In genomic region chr11:12463615-12464170, GRCm38 (mm10) we compare ENCODE assay signal across 9 mouse cellular contexts. TPM values are rescaled to one million over a fixed set of nuclear protein-coding genes. Genes with fewer than 3 reads are reported as not detected.
DNase-seq lines count a peak whose midpoint lies in the region; ATAC-seq and TF ChIP-seq lines count a peak whose summit lies in the region.
"Had no signal": no experiment of that assay in that cellular context is flagged by ENCODE, and none has a peak within 500 bp of the region (broad histone marks: within the 10 kb centered on the region; RNA-seq: fewer than 3 reads in every experiment).

No protein-coding gene starts in this region.

- H3K27me3 ChIP-seq in embryonic facial prominence, embryonic 14.5 days (replicated peaks; ENCODE audit: control insufficient read depth, insufficient read depth, low read length), result peaks cover 21% of the 10 kb centered on the region
- H3K27me3 ChIP-seq in kidney, embryonic 15.5 days, result peaks cover 21% of the 10 kb centered on the region
- H3K27me3 ChIP-seq in myocyte (ENCODE audit: control insufficient read depth, insufficient read depth, insufficient read length), result no peaks in the 10 kb centered on the region

- H3K27ac ChIP-seq in embryonic facial prominence, embryonic 14.5 days (replicated peaks; ENCODE audit: low read depth, low read length), result no peak overlapping the region
- H3K27ac ChIP-seq in kidney, embryonic 15.5 days, result no peak overlapping the region

- 0 out of 2 replicates have a peak overlapping the region, but pooled peaks have one; percentile 69 for H3K9ac ChIP-seq in embryonic facial prominence, embryonic 14.5 days (ENCODE audit: low read depth, low read length)
- H3K9ac ChIP-seq in kidney, embryonic 15.5 days, result peak overlapping the region; percentile 61

- H3ac ChIP-seq in myocyte (ENCODE audit: control insufficient read depth, insufficient read length), result peak overlapping the region; percentile 98

- H3K4me3 ChIP-seq in embryonic facial prominence, embryonic 14.5 days (ENCODE audit: low read depth, low read length), result peak overlapping the region; percentile 67
- H3K4me3 ChIP-seq in kidney, embryonic 15.5 days (replicated peaks), result peak overlapping the region; percentile 69
- peak overlapping the region; percentile 40 for H3K4me3 ChIP-seq in myocyte

- TF ChIP-seq POLR2A in myocyte (IDR thresholded peaks at IDR 0.05; ENCODE audit: insufficient read length, low read depth), result peak; percentile 43

- peak; percentile 54 for DNase-seq in kidney, adult 18-20 months
- no peak for DNase-seq in kidney, postnatal 14 days
- DNase-seq in embryonic facial prominence, embryonic 14.5 days (ENCODE audit: low spot score), result no peak
- DNase-seq in cerebellum, adult 18-20 months, result no peak
- DNase-seq in yolk sac, embryonic 10.5 days (ENCODE audit: low spot score), result no peak
- no peak for DNase-seq in frontal cortex, postnatal 10 days (ENCODE audit: low spot score in 2 of 2)
- DNase-seq: thymus, postnatal 36 days had no signal

- no peaks in the 10 kb centered on the region for H3K36me3 ChIP-seq in embryonic facial prominence, embryonic 14.5 days (ENCODE audit: control insufficient read depth, insufficient read depth, low read length)
- H3K36me3 ChIP-seq in kidney, embryonic 15.5 days, result no peaks in the 10 kb centered on the region
- H3K36me3 ChIP-seq in myocyte (ENCODE audit: control insufficient read depth, insufficient read depth), result no peaks in the 10 kb centered on the region

- WGBS in embryonic facial prominence, embryonic 14.5 days, result 51% methylated on average over 13 of the region's 13 CpGs
- 62% methylated on average over 13 of the region's 13 CpGs for WGBS in kidney, embryonic 15.5 days

- peaks cover 4% of the 10 kb centered on the region; the same call in 1 of the 2 replicates for H3K4me1 ChIP-seq in embryonic facial prominence, embryonic 14.5 days (ENCODE audit: control insufficient read depth, insufficient read depth, low read length)
- H3K4me1 ChIP-seq in kidney, embryonic 15.5 days, result peaks cover 5% of the 10 kb centered on the region; the same call in 1 of the 2 replicates

- peaks cover 20% of the 10 kb centered on the region for H3K79me2 ChIP-seq in myocyte (ENCODE audit: control insufficient read depth, insufficient read depth)

- H3K4me2 ChIP-seq in embryonic facial prominence, embryonic 14.5 days (ENCODE audit: low read depth, low read length), result peak overlapping the region; percentile 87
- peak overlapping the region; percentile 93 for H3K4me2 ChIP-seq in kidney, embryonic 15.5 days
- H3K4me2 ChIP-seq in myocyte (ENCODE audit: low read depth), result peak overlapping the region; percentile 77

- H3K9me3 ChIP-seq in embryonic facial prominence, embryonic 14.5 days (ENCODE audit: control insufficient read depth, low read length), result no peaks in the 10 kb centered on the region
- H3K9me3 ChIP-seq in kidney, embryonic 15.5 days (replicated peaks), result no peaks in the 10 kb centered on the region

- no peak for ATAC-seq in embryonic facial prominence, embryonic 14.5 days (ENCODE audit: low read depth)
- 0 out of 2 replicates have a peak, but pooled peaks have one; percentile 5 for ATAC-seq in kidney, embryonic 15.5 days (replicated peaks; ENCODE audit: low FRiP score)

TF ChIP-seq in myocyte, 11 proteins besides CTCF, POLR2A, EP300 and RAD21:
- TF ChIP-seq MAX (IDR thresholded peaks at IDR 0.05; ENCODE audit: low read depth) (no peak), SRF (IDR thresholded peaks at IDR 0.05; ENCODE audit: control insufficient read depth, insufficient read length, low read depth) (no peak), E2F4 (IDR thresholded peaks at IDR 0.05; ENCODE audit: insufficient read depth) (no peak), POLR2AphosphoS2 (IDR thresholded peaks at IDR 0.05; ENCODE audit: insufficient read length, low read depth) (peak; percentile 31), USF1 (IDR thresholded peaks at IDR 0.05; ENCODE audit: low read depth) (no peak), CEBPB (IDR thresholded peaks at IDR 0.05; ENCODE audit: insufficient read depth, poor library complexity, severe bottlenecking) (0 out of 2 replicates have a peak, but pooled peaks have one; percentile 16), MYOG (IDR thresholded peaks at IDR 0.05; ENCODE audit: control insufficient read depth in 1 of 3, insufficient read depth in 1 of 3, insufficient read length in 2 of 3, low read depth in 2 of 3) (peak in 2 of 3 experiments; percentile 61 to 93), MYOD1 (IDR thresholded peaks at IDR 0.05; ENCODE audit: control insufficient read depth in 1 of 3, insufficient read length in 2 of 3, low read depth in 2 of 3) (peak in 2 of 3 experiments; percentile 80 to 90), REST (IDR thresholded peaks at IDR 0.05; ENCODE audit: insufficient read depth, insufficient read length) (no peak), TCF12 (IDR thresholded peaks at IDR 0.05; ENCODE audit: insufficient read depth, poor library complexity, severe bottlenecking) (peak; percentile 80), TCF3 (IDR thresholded peaks at IDR 0.05; ENCODE audit: insufficient read length, low read depth) (no peak)

RNA-seq across cellular contexts. Expression of gene Cobl, which starts 1.1 kb away (rescaled TPM):
- polyA plus RNA-seq in embryonic facial prominence, embryonic 14.5 days (2014; fragmentation: Nextera tagmentation; extraction: Ambion mirVana), result 54.6 and 62.0 TPM in 2 replicates
- polyA plus RNA-seq in kidney, embryonic 15.5 days (2015; fragmentation: Nextera tagmentation; extraction: Ambion mirVana), result 7.7 and 10.4 TPM in 2 replicates
- polyA plus RNA-seq in myocyte (2012; fragmentation: generic; extraction: Trizol), result 191 TPM
